Mouse (Mus musculus): Measurements from ENCODE around the gene Khdc3. TPM values are rescaled to one million over a fixed set of nuclear protein-coding genes. Genes with fewer than 3 reads are reported as not detected.

Gene Khdc3
- total and polyA plus RNA-seq, 3 experiments = 0.17 to 0.86 (median 0.84) TPM

DNA sequence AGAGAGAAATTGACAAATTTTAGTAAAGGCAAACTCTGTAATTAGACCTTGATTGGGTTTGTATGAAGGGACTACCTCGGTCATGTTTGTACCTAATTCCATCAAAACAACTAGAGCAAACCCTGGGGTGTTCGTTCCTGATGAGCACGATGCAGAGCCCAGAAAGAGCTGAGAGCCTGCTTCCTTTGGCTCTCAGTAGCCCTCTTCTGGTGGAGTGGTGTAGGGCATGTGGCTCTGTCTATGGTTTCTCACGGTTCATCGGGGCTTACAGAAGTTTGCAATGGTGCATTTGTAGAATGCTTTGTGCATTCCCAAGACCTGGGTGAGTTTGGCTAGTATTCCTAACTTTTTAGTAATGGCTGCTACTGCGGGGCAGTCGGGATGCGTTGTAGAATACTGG is 20.1 kb downstream of the Khdc3 start:
- Histone ChIP-seq H3K79me2 (replicated peaks; ENCODE audit: control insufficient read depth, extremely low read depth, insufficient read depth, poor library complexity, severe bottlenecking) (no peaks in the 10 kb centered on the region; the same call in 1 of the 2 replicates), H3K9me3 (replicated peaks; ENCODE audit: low read length) (no peaks in the 10 kb centered on the region), H3K4me2 (ENCODE audit: insufficient read depth, low read depth, poor library complexity, severe bottlenecking) (no peak overlapping the region), H3K9ac (ENCODE audit: insufficient read depth, low read depth) (no peak overlapping the region), H3K36me3 (replicated peaks in 1 of 2; ENCODE audit: control insufficient read depth in 1 of 2, insufficient read depth in 1 of 2, low read length in 1 of 2) (peaks cover 72 to 77% of the 10 kb centered on the region in 2 experiments), H3K27me3 (replicated peaks) (no peaks in the 10 kb centered on the region), H3K4me3 (replicated peaks in 1 of 3; ENCODE audit: low read depth in 2 of 3, low read length in 2 of 3, poor library complexity in 1 of 3) (no peak overlapping the region), H3K27ac (ENCODE audit: insufficient read depth, low read depth) (no peak overlapping the region), H3K4me1 (ENCODE audit: control insufficient read depth in 1 of 2, insufficient read depth in 2 of 2) (no peaks in the 10 kb centered on the region)
- TF ChIP-seq KAT2A (IDR thresholded peaks at IDR 0.05; ENCODE audit: insufficient replicate concordance, low read length) = no peak
- no peak for TF ChIP-seq JUND (conservative IDR thresholded peaks at IDR 0.05; ENCODE audit: low read depth, low read length)
- no peak for TF ChIP-seq POLR2A (IDR thresholded peaks at IDR 0.05; ENCODE audit: low read depth, low read length)
- no peak for TF ChIP-seq SIN3A (IDR thresholded peaks at IDR 0.05; ENCODE audit: low read length)
- peak; percentile 38 for TF ChIP-seq SMC3 (IDR thresholded peaks at IDR 0.05; ENCODE audit: low read depth, low read length)
- no peak for TF ChIP-seq PAX5 (IDR thresholded peaks at IDR 0.05; ENCODE audit: low read length)
- TF ChIP-seq CTCF (conservative IDR thresholded peaks at IDR 0.05 in 1 of 2, IDR thresholded peaks at IDR 0.05 in 1 of 2; ENCODE audit: low read depth in 2 of 2, low read length in 2 of 2) = peak; percentile 53 to 60
- TF ChIP-seq RAD21 (IDR thresholded peaks at IDR 0.05; ENCODE audit: low read depth, low read length) = peak; percentile 14
- peak; percentile 42 for DNase-seq (ENCODE audit: extremely low read depth)
- in situ Hi-C loops (cut with MboI; ENCODE audit: low pct_ligation_motif_present, low pct_unique_long_range_greater_than_20kb, low sequenced_read_pairs) (no loop called here), dilution Hi-C loops (cut with MboI; ENCODE audit: extremely low pct_ligation_motif_present, extremely low pct_unique_long_range_greater_than_20kb, low sequenced_read_pairs) (no loop called here)

DNA sequence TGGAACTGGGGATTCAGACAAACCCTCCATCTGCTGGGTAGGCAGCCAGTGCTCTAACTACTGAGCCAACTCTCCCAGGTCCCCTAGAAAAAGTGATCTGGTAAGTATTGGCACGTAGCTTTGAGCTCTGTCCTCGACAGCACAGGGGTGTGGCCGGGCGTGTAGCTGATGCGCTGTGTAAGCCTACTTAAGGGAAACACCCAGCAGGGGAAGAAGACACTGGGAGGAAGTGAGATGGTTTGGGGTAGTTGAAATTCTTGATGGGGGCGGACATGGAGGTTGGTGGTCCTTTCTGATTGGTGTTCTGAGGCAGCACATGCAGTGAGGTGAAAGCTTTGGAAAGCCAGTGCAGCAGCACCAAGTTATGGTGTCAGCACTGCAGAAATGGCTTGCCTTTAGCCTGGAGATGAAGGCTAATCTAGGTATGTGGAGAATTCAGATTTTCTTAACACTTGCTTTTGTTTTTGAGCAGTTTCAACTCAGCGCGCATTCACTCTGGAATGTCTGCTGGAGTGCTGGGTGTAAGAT is 23.5 kb downstream of the Khdc3 start:
- dilution Hi-C loops (cut with MboI; ENCODE audit: extremely low pct_ligation_motif_present, extremely low pct_unique_long_range_greater_than_20kb, low sequenced_read_pairs) (no loop called here), in situ Hi-C loops (cut with MboI; ENCODE audit: low pct_ligation_motif_present, low pct_unique_long_range_greater_than_20kb, low sequenced_read_pairs) (no loop called here)
- Histone ChIP-seq H3K27me3 (replicated peaks) (no peaks in the 10 kb centered on the region), H3K9me3 (replicated peaks; ENCODE audit: low read length) (no peaks in the 10 kb centered on the region), H3K27ac (ENCODE audit: insufficient read depth, low read depth) (no peak overlapping the region), H3K9ac (ENCODE audit: insufficient read depth, low read depth) (no peak overlapping the region), H3K4me1 (ENCODE audit: control insufficient read depth in 1 of 2, insufficient read depth in 2 of 2) (no peaks in the 10 kb centered on the region), H3K4me2 (ENCODE audit: insufficient read depth, low read depth, poor library complexity, severe bottlenecking) (no peak overlapping the region), H3K4me3 (replicated peaks in 1 of 3; ENCODE audit: low read depth in 2 of 3, low read length in 2 of 3, poor library complexity in 1 of 3) (no peak overlapping the region), H3K36me3 (replicated peaks in 1 of 2; ENCODE audit: control insufficient read depth in 1 of 2, insufficient read depth in 1 of 2, low read length in 1 of 2) (peaks cover 78 to 90% of the 10 kb centered on the region in 2 experiments), H3K79me2 (replicated peaks; ENCODE audit: control insufficient read depth, extremely low read depth, insufficient read depth, poor library complexity, severe bottlenecking) (no peaks in the 10 kb centered on the region; the same call in 1 of the 2 replicates)
- TF ChIP-seq MXI1 (IDR thresholded peaks at IDR 0.05; ENCODE audit: low read depth, low read length) (no peak), POLR2AphosphoS2 (IDR thresholded peaks at IDR 0.05; ENCODE audit: low read depth, low read length) (no peak), SIN3A (IDR thresholded peaks at IDR 0.05; ENCODE audit: low read length) (no peak), MAFK (IDR thresholded peaks at IDR 0.05; ENCODE audit: insufficient replicate concordance, low read length) (no peak), TBP (conservative IDR thresholded peaks at IDR 0.05; ENCODE audit: low read depth, low read length) (no peak), MYC (IDR thresholded peaks at IDR 0.05; ENCODE audit: low read depth, low read length) (no peak)
- peak; percentile 15 for DNase-seq (ENCODE audit: extremely low read depth)

DNA sequence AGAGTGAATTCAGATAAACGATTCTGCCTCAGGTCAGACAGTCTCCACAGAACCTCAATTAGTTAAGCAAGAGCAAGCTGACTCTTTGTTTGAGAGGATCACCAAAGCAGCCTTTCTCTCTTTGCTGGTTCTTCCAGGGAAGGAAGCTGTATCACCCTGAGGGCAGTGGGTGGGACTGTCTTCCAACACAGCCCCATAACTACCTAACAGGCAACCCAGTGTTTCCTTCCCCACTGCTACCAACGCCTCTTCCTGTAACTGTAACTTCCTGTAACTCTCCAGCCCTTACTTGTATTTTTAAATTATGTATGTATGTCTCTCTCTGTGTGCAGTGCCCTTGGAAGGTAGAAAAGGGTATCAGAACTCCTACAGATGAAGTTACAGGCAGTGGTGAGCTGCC is 25.8 kb downstream of the Khdc3 start:
- dilution Hi-C loops (cut with MboI; ENCODE audit: extremely low pct_ligation_motif_present, extremely low pct_unique_long_range_greater_than_20kb, low sequenced_read_pairs) (no loop called here), in situ Hi-C loops (cut with MboI; ENCODE audit: low pct_ligation_motif_present, low pct_unique_long_range_greater_than_20kb, low sequenced_read_pairs) (no loop called here)
- H3K4me2 ChIP-seq (ENCODE audit: insufficient read depth, low read depth, poor library complexity, severe bottlenecking) = no peak overlapping the region
- H3K9ac ChIP-seq (ENCODE audit: insufficient read depth, low read depth) = no peak overlapping the region
- no peaks in the 10 kb centered on the region; the same call in 1 of the 2 replicates for H3K79me2 ChIP-seq (replicated peaks; ENCODE audit: control insufficient read depth, extremely low read depth, insufficient read depth, poor library complexity, severe bottlenecking)
- H3K4me1 ChIP-seq (ENCODE audit: control insufficient read depth in 1 of 2, insufficient read depth in 2 of 2) = no peaks in the 10 kb centered on the region
- TF ChIP-seq ZNF384 (IDR thresholded peaks at IDR 0.05; ENCODE audit: low read depth, low read length) (no peak), NELFE (IDR thresholded peaks at IDR 0.05; ENCODE audit: low read depth, low read length) (no peak), JUN (IDR thresholded peaks at IDR 0.05; ENCODE audit: insufficient read depth, low read depth, low read length) (no peak), IRF4 (IDR thresholded peaks at IDR 0.05; ENCODE audit: low read depth, low read length) (no peak), MXI1 (IDR thresholded peaks at IDR 0.05; ENCODE audit: low read depth, low read length) (no peak), ZMIZ1 (IDR thresholded peaks at IDR 0.05; ENCODE audit: low read depth, low read length) (no peak), MAZ (IDR thresholded peaks at IDR 0.05; ENCODE audit: low read depth, low read length) (no peak), ZC3H11A (IDR thresholded peaks at IDR 0.05; ENCODE audit: low read depth, low read length) (no peak), ZKSCAN1 (IDR thresholded peaks at IDR 0.05; ENCODE audit: borderline replicate concordance, low read depth, low read length) (no peak), POLR2A (IDR thresholded peaks at IDR 0.05; ENCODE audit: low read depth, low read length) (no peak), BHLHE40 (IDR thresholded peaks at IDR 0.05; ENCODE audit: low read depth, low read length) (no peak), SIN3A (IDR thresholded peaks at IDR 0.05; ENCODE audit: low read length) (no peak), TCF12 (IDR thresholded peaks at IDR 0.05; ENCODE audit: low read depth, low read length) (no peak)
- no peaks in the 10 kb centered on the region for H3K9me3 ChIP-seq (replicated peaks; ENCODE audit: low read length)
- no peak overlapping the region for H3K4me3 ChIP-seq (replicated peaks in 1 of 3; ENCODE audit: low read depth in 2 of 3, low read length in 2 of 3, poor library complexity in 1 of 3)
- H3K27me3 ChIP-seq (replicated peaks) = no peaks in the 10 kb centered on the region
- no peak overlapping the region for H3K27ac ChIP-seq (ENCODE audit: insufficient read depth, low read depth)
- peaks cover 57 to 88% of the 10 kb centered on the region in 2 experiments for H3K36me3 ChIP-seq (replicated peaks in 1 of 2; ENCODE audit: control insufficient read depth in 1 of 2, insufficient read depth in 1 of 2, low read length in 1 of 2)
- no peak for DNase-seq (ENCODE audit: extremely low read depth)
